ENCODE assay signal across 8 mouse cellular contexts in genomic region chr3:13242532-13242931, GRCm38 (mm10).
"Had no signal": no experiment of that assay in that cellular context is flagged by ENCODE, and none has a peak within 500 bp of the region (broad histone marks: within the 10 kb centered on the region; RNA-seq: fewer than 3 reads in every experiment).

No protein-coding gene starts in this region.

- DNase-seq: kidney, adult 18-20 months; kidney, postnatal 14 days; liver; liver, embryonic 13.5 days; liver, postnatal 0 days; retina, postnatal 1 day; thymus, adult 18-20 months; thymus, postnatal 14 days had no signal
